ENCODE assay signal across 15 mouse cellular contexts in the genomic region with DNA sequence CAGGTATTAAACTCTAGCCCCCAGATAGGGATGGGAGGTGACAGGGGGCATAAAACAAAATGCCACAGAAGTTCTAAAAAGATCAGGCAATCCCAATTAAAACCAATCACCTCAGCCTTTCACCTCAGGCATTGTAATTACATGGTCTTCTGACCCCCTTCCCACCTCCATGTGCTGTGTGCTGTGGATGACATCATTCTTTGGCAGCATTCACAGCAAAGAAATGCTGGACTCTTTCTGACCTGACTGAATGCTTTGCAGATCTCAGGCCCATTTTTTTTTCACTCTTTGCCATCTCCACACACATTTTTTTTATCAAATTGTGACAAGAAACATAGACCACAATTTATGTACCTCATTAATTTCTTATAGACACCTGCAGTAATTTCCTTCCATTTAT.
"Had no signal": no experiment of that assay in that cellular context is flagged by ENCODE, and none has a peak within 500 bp of the region (broad histone marks: within the 10 kb centered on the region; RNA-seq: fewer than 3 reads in every experiment).

No protein-coding gene starts in this region.

- H3K4me1 ChIP-seq: limb, embryonic 13.5 days; liver, embryonic 15.5 days; midbrain, embryonic 10.5 days; neural tube, embryonic 13.5 days; stomach, embryonic 15.5 days had no signal

- DNase-seq: kidney, postnatal 14 days; layer of hippocampus, postnatal 36 days; lung, postnatal 10 days; lung, postnatal 4 days; midbrain, embryonic 14.5 days; right cerebral cortex, postnatal 14 days; thymus, adult 2 months; thymus, postnatal 25 days had no signal

- H3K4me2 ChIP-seq: limb, embryonic 13.5 days; liver, embryonic 11.5 days; liver, embryonic 15.5 days; lung, embryonic 14.5 days; neural tube, embryonic 13.5 days; stomach, embryonic 15.5 days had no signal

- H3K9me3 ChIP-seq: limb, embryonic 13.5 days; liver, embryonic 15.5 days; midbrain, embryonic 10.5 days; neural tube, embryonic 13.5 days; stomach, embryonic 15.5 days had no signal

- H3K27ac ChIP-seq: limb, embryonic 13.5 days; liver, embryonic 15.5 days; midbrain, embryonic 10.5 days; neural tube, embryonic 13.5 days; stomach, embryonic 15.5 days had no signal

- H3K4me3 ChIP-seq: limb, embryonic 13.5 days; liver, embryonic 15.5 days; midbrain, embryonic 10.5 days; neural tube, embryonic 13.5 days; stomach, embryonic 15.5 days had no signal

- H3K27me3 ChIP-seq: limb, embryonic 13.5 days; liver, embryonic 15.5 days; neural tube, embryonic 13.5 days; stomach, embryonic 15.5 days had no signal

- H3K9ac ChIP-seq: limb, embryonic 13.5 days; liver, embryonic 15.5 days; lung, embryonic 14.5 days; neural tube, embryonic 13.5 days; stomach, embryonic 15.5 days had no signal

- H3K36me3 ChIP-seq: limb, embryonic 13.5 days; liver, embryonic 15.5 days; midbrain, embryonic 10.5 days; neural tube, embryonic 13.5 days; stomach, embryonic 15.5 days had no signal
